Mouse (Mus musculus): ENCODE data around the gene Gm5460. TPM values are rescaled to one million over a fixed set of nuclear protein-coding genes. Genes with fewer than 3 reads are reported as not detected.

Gene Gm5460
- total and polyA plus RNA-seq, 3 experiments: not detected

DNA sequence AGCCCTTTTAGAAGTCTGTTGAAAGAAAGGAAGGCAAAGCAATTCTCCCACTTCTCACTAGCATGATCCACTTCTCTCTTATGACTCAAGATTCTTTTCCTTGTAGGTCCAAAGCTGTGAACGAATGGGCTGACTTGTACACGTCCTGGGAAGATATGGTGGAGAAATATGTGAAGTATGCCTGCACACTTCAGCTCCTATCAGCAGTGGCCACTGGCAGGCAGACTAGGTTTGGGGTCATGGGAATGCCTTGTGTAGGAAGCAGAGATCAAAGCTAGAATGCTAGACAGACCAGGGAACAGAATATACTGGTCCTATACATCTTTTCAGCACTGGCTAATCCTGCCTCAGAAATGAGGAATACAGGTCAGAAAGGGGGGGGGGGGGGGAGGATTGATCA is 10.2 kb downstream of the Gm5460 start:
- H3K79me2 ChIP-seq (ENCODE audit: control insufficient read depth, insufficient read depth, low read length, poor library complexity): no peaks in the 10 kb centered on the region
- no peaks in the 10 kb centered on the region for H3K27me3 ChIP-seq (ENCODE audit: control insufficient read depth in 1 of 2, insufficient read depth in 2 of 2, low read length in 2 of 2)
- TF ChIP-seq TBP (IDR thresholded peaks at IDR 0.05; ENCODE audit: low read depth, low read length) (no peak), ELF1 (IDR thresholded peaks at IDR 0.05; ENCODE audit: low read depth, low read length) (no peak), NELFE (IDR thresholded peaks at IDR 0.05; ENCODE audit: low read depth, low read length) (no peak), TCF12 (IDR thresholded peaks at IDR 0.05; ENCODE audit: low read depth, low read length) (no peak), UBTF (IDR thresholded peaks at IDR 0.05; ENCODE audit: borderline replicate concordance, insufficient read depth, low read depth, low read length) (no peak), MEF2A (IDR thresholded peaks at IDR 0.05; ENCODE audit: extremely low read depth, insufficient replicate concordance, low read depth, low read length, poor library complexity, severe bottlenecking) (no peak), ETS1 (IDR thresholded peaks at IDR 0.05; ENCODE audit: low read depth, low read length) (no peak), NRF1 (IDR thresholded peaks at IDR 0.05; ENCODE audit: insufficient read depth, low read depth, low read length, poor library complexity, severe bottlenecking) (no peak), CHD1 (IDR thresholded peaks at IDR 0.05; ENCODE audit: low read depth, low read length) (no peak), SMC3 (IDR thresholded peaks at IDR 0.05; ENCODE audit: low read depth, low read length) (no peak), POLR2A (IDR thresholded peaks at IDR 0.05; ENCODE audit: control insufficient read depth in 1 of 2, insufficient read depth in 1 of 2, low read depth in 1 of 2, low read length in 2 of 2, poor library complexity in 1 of 2) (no peak), GABPA (IDR thresholded peaks at IDR 0.05; ENCODE audit: low read depth, low read length) (no peak), RAD21 (IDR thresholded peaks at IDR 0.05; ENCODE audit: low read depth, low read length) (no peak), ZKSCAN1 (IDR thresholded peaks at IDR 0.05; ENCODE audit: low read depth, low read length) (no peak)
- H3K9me3 ChIP-seq (replicated peaks; ENCODE audit: insufficient read depth, low read length): no peaks in the 10 kb centered on the region
- no peak overlapping the region for H3K9ac ChIP-seq (ENCODE audit: control insufficient read depth, low read depth, low read length, poor library complexity, severe bottlenecking)
- H3K4me1 ChIP-seq (ENCODE audit: control insufficient read depth in 1 of 2, insufficient read depth in 2 of 2, low read length in 2 of 2): no peaks in the 10 kb centered on the region
- H3K36me3 ChIP-seq (ENCODE audit: control insufficient read depth in 1 of 2, insufficient read depth in 2 of 2, low read length in 2 of 2): no peaks in the 10 kb centered on the region
- DNase-seq (ENCODE audit: low read depth, low spot score): no peak
- no peak overlapping the region for H3K27ac ChIP-seq (ENCODE audit: control insufficient read depth, low read depth, low read length)
- no peak overlapping the region for H3K4me3 ChIP-seq (ENCODE audit: control insufficient read depth in 1 of 2, insufficient read depth in 1 of 2, low read depth in 2 of 2, low read length in 2 of 2)

DNA sequence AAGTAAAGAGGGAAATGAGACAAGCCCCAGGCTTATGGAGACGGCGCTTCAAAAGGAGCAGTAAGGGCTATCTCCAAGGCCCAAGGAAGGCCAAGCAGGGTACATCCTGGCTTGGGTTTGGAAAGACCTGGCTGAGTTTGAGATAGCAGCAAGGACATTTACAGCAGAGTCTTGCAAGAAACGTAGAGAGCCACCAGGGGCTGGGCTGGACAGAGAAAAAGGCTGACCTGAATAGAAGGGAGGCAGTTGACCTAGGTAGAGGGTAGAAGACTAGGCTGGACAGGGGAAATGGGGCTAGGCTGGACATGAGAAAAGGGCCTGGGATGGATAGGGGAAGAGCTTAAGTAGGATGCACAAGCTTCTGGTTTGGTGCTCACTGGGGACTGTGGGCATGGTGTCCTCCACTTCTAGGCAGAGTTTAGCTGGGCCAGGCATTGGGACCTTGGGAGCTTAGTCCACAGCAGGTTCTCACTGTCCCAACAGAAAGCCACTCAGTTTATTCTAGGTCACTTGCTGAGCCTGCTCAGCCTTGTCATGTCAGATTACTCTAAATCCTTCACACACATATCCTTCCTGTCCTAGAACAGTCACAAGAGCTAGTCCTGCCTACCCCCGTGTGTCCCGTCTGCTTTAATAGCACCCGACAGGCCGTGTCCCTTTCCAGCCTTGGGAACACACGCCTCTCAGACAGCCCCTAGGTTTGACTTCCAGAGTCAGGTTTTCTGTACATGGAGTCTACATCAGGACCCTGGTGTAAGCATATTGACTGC is 17.5 kb downstream of the Gm5460 start:
- no peaks in the 10 kb centered on the region for H3K9me3 ChIP-seq (replicated peaks; ENCODE audit: insufficient read depth, low read length)
- H3K4me1 ChIP-seq (ENCODE audit: control insufficient read depth in 1 of 2, insufficient read depth in 2 of 2, low read length in 2 of 2): no peaks in the 10 kb centered on the region
- no peak overlapping the region for H3K9ac ChIP-seq (ENCODE audit: control insufficient read depth, low read depth, low read length, poor library complexity, severe bottlenecking)
- no peaks in the 10 kb centered on the region for H3K36me3 ChIP-seq (ENCODE audit: control insufficient read depth in 1 of 2, insufficient read depth in 2 of 2, low read length in 2 of 2)
- no peak overlapping the region for H3K4me3 ChIP-seq (ENCODE audit: control insufficient read depth in 1 of 2, insufficient read depth in 1 of 2, low read depth in 2 of 2, low read length in 2 of 2)
- no peaks in the 10 kb centered on the region for H3K27me3 ChIP-seq (ENCODE audit: control insufficient read depth in 1 of 2, insufficient read depth in 2 of 2, low read length in 2 of 2)
- no peak for TF ChIP-seq KAT2A (conservative IDR thresholded peaks at IDR 0.05; ENCODE audit: low read depth, low read length)
- TF ChIP-seq E2F4 (IDR thresholded peaks at IDR 0.05; ENCODE audit: borderline replicate concordance, low read depth, low read length): no peak
- H3K27ac ChIP-seq (ENCODE audit: control insufficient read depth, low read depth, low read length): no peak overlapping the region
- no peak for DNase-seq (ENCODE audit: low read depth, low spot score)
- H3K79me2 ChIP-seq (ENCODE audit: control insufficient read depth, insufficient read depth, low read length, poor library complexity): no peaks in the 10 kb centered on the region

All from MEL (cell line).